Mouse (Mus musculus) lung, embryonic 16.5 days (tissue): ENCODE results near the gene Cebpb. TPM values are rescaled to one million over a fixed set of nuclear protein-coding genes. Genes with fewer than 3 reads are reported as not detected.

Source experiments
- ATAC-seq: fragments of 200-750 bp; cut with Nextera tagmentation; 2 replicates; pipeline ENCODE4 v1.8.0; 2017; ENCODE audit warnings: low read depth, mild to moderate bottlenecking, moderate library complexity
- H3K27ac ChIP-seq: fragments of 300-500 bp; sonication (generic); 2 replicates; pipeline ENCODE4 v1.5.1; 2014; ENCODE audit warnings: mild to moderate bottlenecking, control low read depth, low read length
- H3K27me3 ChIP-seq: fragments of 300-500 bp; sonication (generic); 2 replicates; pipeline ENCODE4 v1.6.1; 2014; ENCODE audit warnings: low read depth, low read length, mixed read lengths; ENCODE audit not compliant: control insufficient read depth, insufficient read depth
- H3K36me3 ChIP-seq: fragments of 300-500 bp; sonication (generic); 2 replicates; pipeline ENCODE4 v1.6.1; 2014; ENCODE audit warnings: low read length; ENCODE audit not compliant: control insufficient read depth, insufficient read depth
- H3K4me1 ChIP-seq: fragments of 300-500 bp; sonication (generic); replicated peaks from 2 replicates; pipeline ENCODE4 v1.6.1; 2014; ENCODE audit warnings: low read length, mixed read lengths; ENCODE audit not compliant: control insufficient read depth, insufficient read depth
- H3K4me2 ChIP-seq: fragments of 300-500 bp; sonication (generic); 2 replicates; pipeline ENCODE4 v1.6.1; 2014; ENCODE audit warnings: low read depth, low read length, control low read depth
- H3K4me3 ChIP-seq: fragments of 300-500 bp; sonication (generic); 2 replicates; pipeline ENCODE4 v1.5.1; 2014; ENCODE audit warnings: mild to moderate bottlenecking, low read length, control low read depth
- H3K9ac ChIP-seq: fragments of 300-500 bp; sonication (generic); 2 replicates; pipeline ENCODE4 v1.6.1; 2014; ENCODE audit warnings: low read length, control low read depth
- H3K9me3 ChIP-seq: fragments of 300-500 bp; sonication (generic); 2 replicates; pipeline ENCODE4 v1.6.1; 2016; ENCODE audit warnings: low read length; ENCODE audit not compliant: control insufficient read depth
- WGBS: fragments of 180-500 bp; shearing (Covaris S2); extraction: QIAGEN DNeasy Blood & Tissue Kit; methylation state at CpG from one replicate; pipeline ENCODE4 v1.1.7; 2014; 5-methylcytosine and 5-hydroxymethylcytosine counted together
- polyA plus RNA-seq: library from polyadenylated mRNA; unstranded; fragments of >200 nt; fragmentation: Nextera tagmentation; extraction: Ambion mirVana; gene quantifications from 2 replicates; pipeline ENCODE4 v1.2.1, GENCODE M21; 2015

The Cebpb gene
- polyA plus RNA-seq, 1 experiment from 2014 or later = 4.1 TPM

DNA sequence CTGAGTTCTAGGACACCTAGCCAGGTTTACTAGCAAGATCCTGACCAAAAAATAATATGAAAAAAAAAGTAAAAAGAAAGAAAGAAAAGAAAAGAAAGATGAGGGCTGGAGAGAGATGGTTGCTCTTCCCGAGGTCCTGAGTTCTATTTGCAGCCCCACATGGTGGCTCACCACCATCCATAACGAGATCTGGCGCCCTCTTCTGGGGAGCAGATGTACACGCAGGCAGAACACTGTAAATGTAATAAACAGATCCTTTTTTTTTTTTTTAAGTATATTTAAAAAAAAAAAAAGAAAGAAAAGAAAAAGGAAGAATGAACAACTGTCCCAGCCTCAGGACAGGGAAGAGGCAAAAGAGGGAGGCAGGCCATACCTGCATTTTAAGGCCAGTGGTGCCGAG lies 10.1 kb upstream of the Cebpb start:
- H3K27me3 ChIP-seq = no peaks in the 10 kb centered on the region
- 43% methylated on average over 5 of the region's 5 CpGs for WGBS
- no peak overlapping the region for H3K27ac ChIP-seq
- H3K9me3 ChIP-seq = no peaks in the 10 kb centered on the region
- no peak overlapping the region for H3K4me2 ChIP-seq
- ATAC-seq = no peak
- no peak overlapping the region for H3K9ac ChIP-seq
- peaks cover 3% of the 10 kb centered on the region; the same call in 1 of the 2 replicates for H3K4me1 ChIP-seq
- no peaks in the 10 kb centered on the region for H3K36me3 ChIP-seq
- no peak overlapping the region for H3K4me3 ChIP-seq

DNA sequence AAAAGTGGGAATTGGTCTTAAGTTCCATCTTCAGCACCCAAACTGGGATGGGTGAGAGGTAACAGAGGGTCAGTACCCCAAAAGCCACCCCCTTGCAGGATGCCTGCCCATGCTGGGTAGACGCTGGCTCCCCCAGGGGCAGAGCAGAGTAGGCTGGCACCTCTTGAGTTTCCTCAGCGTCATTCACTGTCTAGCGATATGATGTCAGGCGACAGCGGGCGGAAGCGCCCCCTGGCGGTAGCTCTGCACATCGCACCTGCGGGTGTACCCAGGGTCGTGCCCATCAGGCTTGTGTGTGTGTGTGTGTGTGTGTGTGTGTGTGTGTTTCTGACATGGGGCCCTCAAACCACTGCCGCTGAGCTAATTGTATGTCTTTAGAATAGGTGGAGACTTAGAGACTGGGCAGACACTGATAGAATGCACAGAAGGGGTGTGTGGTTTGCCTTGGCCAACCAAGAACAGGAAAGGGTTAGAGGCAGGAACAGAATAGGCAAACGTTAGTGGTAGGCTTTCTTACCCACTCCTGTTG lies 8.7 kb upstream of the Cebpb start:
- Histone ChIP-seq H3K4me2 (no peak overlapping the region), H3K9me3 (no peaks in the 10 kb centered on the region), H3K27me3 (no peaks in the 10 kb centered on the region), H3K4me3 (no peak overlapping the region), H3K4me1 (peaks cover 3% of the 10 kb centered on the region; the same call in 1 of the 2 replicates), H3K27ac (no peak overlapping the region), H3K9ac (no peak overlapping the region), H3K36me3 (no peaks in the 10 kb centered on the region)
- WGBS = 2% methylated on average over 13 of the region's 13 CpGs
- peak; percentile 72 for ATAC-seq

DNA sequence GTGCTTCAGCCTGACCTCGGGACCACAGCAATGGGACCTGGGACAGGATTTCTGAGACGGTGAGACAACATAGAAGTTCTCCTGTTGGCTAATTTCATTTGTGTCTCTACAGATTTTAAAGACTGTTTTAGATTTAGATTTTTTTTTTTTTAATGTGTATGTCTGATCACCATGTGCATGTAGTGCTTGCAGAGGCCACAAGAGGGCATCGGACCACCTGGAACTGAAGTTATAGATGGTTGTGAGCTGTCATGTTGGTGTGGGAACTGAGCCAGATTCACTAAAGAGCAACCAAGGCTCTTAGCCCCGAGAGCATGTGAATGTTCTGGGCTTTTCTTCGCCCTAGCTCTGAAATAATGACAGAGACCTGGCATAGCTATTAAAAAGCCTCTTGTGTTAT lies 8.1 kb upstream of the Cebpb start:
- WGBS = 42% methylated on average over 5 of the region's 5 CpGs
- no peak for ATAC-seq
- no peaks in the 10 kb centered on the region for H3K9me3 ChIP-seq
- H3K27me3 ChIP-seq = no peaks in the 10 kb centered on the region
- H3K4me1 ChIP-seq = peaks cover 3% of the 10 kb centered on the region; the same call in 1 of the 2 replicates
- no peaks in the 10 kb centered on the region for H3K36me3 ChIP-seq
- no peak overlapping the region for H3K27ac ChIP-seq
- H3K9ac ChIP-seq = no peak overlapping the region
- H3K4me2 ChIP-seq = no peak overlapping the region
- H3K4me3 ChIP-seq = no peak overlapping the region

DNA sequence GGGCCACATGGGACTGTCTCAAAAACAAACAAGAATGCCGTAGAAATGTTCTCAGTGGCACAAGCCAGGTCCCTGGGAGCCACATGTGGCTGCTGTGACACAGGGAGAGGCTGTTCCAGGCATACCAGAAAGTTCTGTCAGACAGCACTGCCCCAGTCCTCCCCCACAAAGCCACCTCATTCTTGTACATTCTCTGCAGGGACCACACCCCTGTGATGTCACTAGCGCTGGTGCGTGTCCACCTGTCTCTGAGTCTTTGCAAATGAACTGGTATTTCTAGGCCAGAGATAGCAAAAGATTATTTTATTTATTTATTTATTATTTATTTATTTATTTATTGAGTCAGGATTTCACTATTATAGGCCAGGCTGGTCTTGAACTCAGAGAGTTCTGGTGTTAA lies 5.0 kb upstream of the Cebpb start:
- Histone ChIP-seq H3K4me1 (peaks cover 6% of the 10 kb centered on the region), H3K4me3 (no peak overlapping the region), H3K36me3 (no peaks in the 10 kb centered on the region), H3K4me2 (no peak overlapping the region), H3K27me3 (no peaks in the 10 kb centered on the region), H3K9ac (no peak overlapping the region), H3K9me3 (no peaks in the 10 kb centered on the region), H3K27ac (no peak overlapping the region)
- WGBS = 72% methylated on average over 3 of the region's 3 CpGs
- ATAC-seq = no peak

DNA sequence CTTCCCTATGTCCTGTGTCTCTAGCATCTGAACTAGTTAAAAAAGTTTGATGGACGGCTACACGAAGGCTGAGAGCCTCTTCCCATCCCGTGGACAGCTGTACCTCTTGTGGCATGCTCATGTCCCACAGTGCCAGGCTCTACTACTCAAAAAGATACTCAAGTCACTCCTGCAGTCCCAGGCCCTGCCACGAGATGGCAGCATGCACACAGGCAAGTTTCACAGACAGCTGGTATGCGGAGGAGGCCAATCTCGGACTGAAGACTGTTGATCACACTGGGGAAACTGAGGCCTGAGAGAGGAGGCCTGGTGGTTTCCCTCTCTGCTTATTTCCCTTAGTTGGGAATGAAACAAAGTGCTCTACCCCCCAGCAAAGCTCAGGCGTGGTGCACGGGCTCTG lies 3.6 kb upstream of the Cebpb start:
- Histone ChIP-seq H3K27ac (no peak overlapping the region), H3K4me1 (peaks cover 3% of the 10 kb centered on the region), H3K4me3 (no peak overlapping the region), H3K9ac (no peak overlapping the region), H3K36me3 (no peaks in the 10 kb centered on the region), H3K9me3 (no peaks in the 10 kb centered on the region), H3K4me2 (no peak overlapping the region), H3K27me3 (no peaks in the 10 kb centered on the region)
- WGBS = 4% methylated on average over 8 of the region's 8 CpGs
- ATAC-seq = no peak

DNA sequence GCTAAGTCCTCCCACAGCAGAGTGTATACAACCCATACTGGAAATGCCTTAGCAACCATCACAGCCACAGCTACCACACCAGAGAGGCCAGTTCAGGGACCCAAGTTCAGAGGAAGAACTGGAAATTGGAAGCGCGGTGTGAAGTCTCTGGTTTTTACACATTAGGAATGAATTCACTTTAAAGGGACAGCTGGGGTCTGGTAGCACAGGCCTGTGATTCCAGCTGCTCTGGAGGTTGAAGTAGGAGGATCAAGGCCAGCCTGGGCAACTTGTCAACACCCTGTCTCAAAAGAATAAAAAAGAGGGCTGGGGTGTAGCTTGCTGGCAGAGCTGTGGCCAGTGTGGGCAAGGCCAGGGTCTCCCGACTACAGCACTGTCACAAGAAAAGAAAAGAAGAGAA lies 2.9 kb upstream of the Cebpb start:
- 71% methylated on average over 3 of the region's 3 CpGs for whole genome bisulfite sequencing
- no peak for ATAC-seq
- H3K36me3 ChIP-seq = no peaks in the 10 kb centered on the region
- H3K4me1 ChIP-seq = peaks cover 3% of the 10 kb centered on the region
- no peaks in the 10 kb centered on the region for H3K27me3 ChIP-seq
- H3K4me2 ChIP-seq = no peak overlapping the region
- H3K27ac ChIP-seq = no peak overlapping the region
- no peak overlapping the region for H3K4me3 ChIP-seq
- no peaks in the 10 kb centered on the region for H3K9me3 ChIP-seq
- no peak overlapping the region for H3K9ac ChIP-seq

DNA sequence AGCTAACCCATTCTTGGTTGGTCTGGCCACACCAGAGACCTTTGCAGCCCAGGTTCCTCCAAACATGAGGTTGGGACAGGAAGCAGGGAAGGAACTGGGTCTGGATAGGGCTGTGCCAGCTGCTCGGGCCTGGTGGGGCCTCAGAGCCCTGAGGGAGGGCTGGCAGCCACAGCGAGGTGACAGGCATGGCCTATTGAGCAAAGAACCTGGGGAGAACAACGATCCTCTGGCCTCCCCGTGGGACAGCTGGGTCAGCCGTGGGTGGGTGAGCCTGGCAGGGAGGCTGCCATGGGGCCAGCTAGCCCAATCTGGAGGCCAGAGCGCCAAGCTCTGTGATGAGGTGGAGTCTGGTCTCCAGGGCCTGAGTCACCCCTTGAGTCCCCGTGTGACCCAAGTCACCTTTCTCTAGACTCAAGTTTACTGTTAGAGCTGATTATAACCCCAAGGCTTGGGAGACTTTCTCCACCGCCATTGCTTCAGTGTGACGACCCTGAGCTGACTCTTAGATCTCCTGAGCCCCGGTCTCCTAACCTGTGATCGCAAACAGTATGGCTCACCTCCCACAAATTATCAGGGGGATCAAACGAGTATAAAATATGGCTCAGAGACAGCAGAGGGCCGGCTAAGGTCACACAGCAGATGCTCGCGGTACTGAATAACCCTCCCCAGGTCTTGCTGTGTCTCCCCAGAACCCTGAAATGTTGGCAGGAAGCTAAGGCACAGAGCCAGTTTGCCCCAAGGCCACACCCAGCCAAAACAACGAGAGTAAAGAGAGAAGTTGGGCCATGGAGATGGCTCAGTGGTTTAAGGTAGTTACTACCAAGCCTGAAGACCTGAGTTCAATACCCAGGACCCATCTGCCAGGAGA lies 2.1 kb upstream of the Cebpb start:
- no peak overlapping the region for H3K4me3 ChIP-seq
- H3K9me3 ChIP-seq = no peaks in the 10 kb centered on the region
- no peak overlapping the region for H3K27ac ChIP-seq
- peaks cover 9% of the 10 kb centered on the region for H3K4me1 ChIP-seq
- H3K27me3 ChIP-seq = no peaks in the 10 kb centered on the region
- WGBS = 76% methylated on average over 16 of the region's 16 CpGs
- 0 out of 2 replicates have a peak, but pooled peaks cover under 1% of the 10 kb centered on the region for H3K36me3 ChIP-seq
- ATAC-seq = no peak
- no peak overlapping the region for H3K9ac ChIP-seq
- no peak overlapping the region for H3K4me2 ChIP-seq

DNA sequence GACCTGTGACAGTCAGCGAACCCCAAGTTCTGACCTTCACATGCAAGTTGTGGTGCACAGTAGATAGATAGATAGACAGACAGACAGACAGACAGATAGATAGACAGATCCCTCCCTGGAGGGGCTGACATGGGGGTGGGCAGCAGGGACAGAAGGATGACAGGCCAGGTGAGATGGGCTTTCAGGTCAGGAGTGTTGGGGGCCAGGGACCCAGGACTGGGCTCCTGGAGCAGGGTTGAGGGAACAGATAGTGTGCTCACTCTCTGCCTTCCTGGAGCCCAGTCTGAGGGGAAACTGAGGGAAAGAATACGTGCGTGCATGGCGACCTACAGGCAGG lies 1.5 kb upstream of the Cebpb start:
- H3K27me3 ChIP-seq = no peaks in the 10 kb centered on the region
- peaks cover 14% of the 10 kb centered on the region for H3K4me1 ChIP-seq
- H3K4me3 ChIP-seq = no peak overlapping the region
- 0 out of 2 replicates have a peak, but pooled peaks cover 5% of the 10 kb centered on the region for H3K36me3 ChIP-seq
- no peak overlapping the region for H3K27ac ChIP-seq
- no peak overlapping the region for H3K4me2 ChIP-seq
- H3K9ac ChIP-seq = no peak overlapping the region
- WGBS = 84% methylated on average over 4 of the region's 4 CpGs
- H3K9me3 ChIP-seq = no peaks in the 10 kb centered on the region
- ATAC-seq = no peak

DNA sequence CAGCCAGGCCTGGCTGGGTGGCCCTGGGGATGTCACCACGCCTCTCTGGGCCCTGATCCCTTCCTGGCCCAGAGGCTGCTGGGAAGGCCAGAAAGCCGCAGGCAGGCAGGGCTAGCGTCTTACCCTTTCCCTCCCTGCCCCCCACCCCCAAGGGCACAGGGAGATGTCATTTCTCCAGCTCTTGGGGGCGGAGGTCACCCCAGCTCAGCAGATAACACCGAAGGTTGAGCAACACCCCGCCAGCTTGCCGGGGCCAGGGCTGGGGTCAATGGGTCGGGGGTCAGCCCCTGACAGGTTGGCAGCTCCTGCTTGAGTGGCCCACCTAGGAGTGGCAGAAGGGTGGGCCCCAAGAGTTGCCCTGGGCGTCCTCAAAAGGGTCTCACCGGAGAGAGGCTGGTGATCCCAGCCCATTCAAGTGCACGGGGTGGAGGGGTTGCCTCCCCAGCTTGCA lies 1.0 kb upstream of the Cebpb start:
- no peak for ATAC-seq
- Histone ChIP-seq H3K4me2 (no peak overlapping the region), H3K4me1 (peaks cover 19% of the 10 kb centered on the region), H3K9ac (no peak overlapping the region), H3K9me3 (no peaks in the 10 kb centered on the region), H3K36me3 (peaks cover 5% of the 10 kb centered on the region; the same call in 1 of the 2 replicates), H3K27ac (no peak overlapping the region), H3K27me3 (no peaks in the 10 kb centered on the region), H3K4me3 (no peak overlapping the region)
- 43% methylated on average over 11 of the region's 11 CpGs for WGBS
